Mouse (Mus musculus): Measurements from ENCODE around the gene Fam25c.

DNA sequence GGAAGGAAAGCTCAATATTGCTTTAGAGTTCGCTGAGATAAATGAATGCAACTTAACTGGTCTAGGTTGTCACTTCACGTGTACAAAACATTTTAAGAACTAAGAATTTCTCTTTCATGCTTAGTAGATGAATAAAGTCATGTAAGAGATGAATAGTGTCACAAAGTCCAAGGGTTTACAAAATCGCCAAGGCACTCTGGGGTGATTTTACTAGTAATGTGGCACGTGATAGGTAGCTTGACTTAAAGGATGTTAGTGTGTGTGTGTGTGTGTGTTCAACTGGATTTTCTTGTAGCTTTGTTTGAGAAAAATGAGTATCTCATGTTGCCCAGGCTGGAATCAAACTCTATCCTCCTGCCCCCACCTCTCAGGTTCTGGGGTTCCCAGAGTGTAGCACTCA lies 46.0 kb downstream of the Fam25c start:
- TF ChIP-seq CTCF (IDR thresholded peaks at IDR 0.05; ENCODE audit: low read depth) (no peak), EP300 (IDR thresholded peaks at IDR 0.05; ENCODE audit: low read depth) (no peak)

All from liver, postnatal 0 days (tissue).